Mouse (Mus musculus) embryonic facial prominence, embryonic 13.5 days (tissue): ENCODE measurements around the gene Fbxo33. TPM values are rescaled to one million over a fixed set of nuclear protein-coding genes. Genes with fewer than 3 reads are reported as not detected.

Source experiments
- microRNA-seq: library from miRNA; unstranded; fragments of <30 nt; microRNA quantifications from one replicate; pipeline ENCODE4, GENCODE M21; 2016
- polyA plus RNA-seq: library from polyadenylated mRNA; unstranded; fragments of >200 nt; fragmentation: Nextera tagmentation; extraction: Ambion mirVana; gene quantifications from 2 replicates; pipeline ENCODE4 v1.2.1, GENCODE M21; 2015

Fbxo33 gene
- polyA plus RNA-seq, 1 experiment from 2014 or later: 7.8 TPM

Small RNAs within 50 kb of the gene (microRNA-seq; reads per million reads assigned to microRNA genes)
- gene Gm27284: not detected

Other genes starting within 250 kb of the Fbxo33 start
- gene Sec23a, start 207.7 kb downstream of the Fbxo33 start, polyA plus RNA-seq: 83.1 and 87.9 TPM in 2 replicates
- 32.3 and 38.3 TPM in 2 replicates for gene Gemin2, start 206.3 kb downstream of the Fbxo33 start, polyA plus RNA-seq
- gene Trappc6b, start 158.3 kb downstream of the Fbxo33 start, polyA plus RNA-seq: 89.1 and 95.8 TPM in 2 replicates
- gene Pnn, start 152.8 kb downstream of the Fbxo33 start, polyA plus RNA-seq: 135 and 141 TPM in 2 replicates
- gene Mia2, start 123.9 kb downstream of the Fbxo33 start, polyA plus RNA-seq: 62.6 and 64.5 TPM in 2 replicates